Mouse (Mus musculus) kidney, adult 9 months (tissue): ENCODE measurements at regions not wholly inside any gene's neighbourhood (a gene's known extent, or its start where the extent isn't known, plus 50 kb on each side); places are given as distances from the start of the nearest gene placed in this dataset.

ENCODE experiments used
- DNase-seq: peaks from one replicate; pipeline ENCODE4 v3.0.0; 2022

GRCm38 (mm10) chrX:108608446-108608845 lies 56.2 kb downstream of the Gm379 start:
- peak; percentile 10 for DNase-seq

GRCm38 (mm10) chrX:108599906-108600468 lies 64.7 kb downstream of the Gm379 start:
- no peak for DNase-seq

DNA sequence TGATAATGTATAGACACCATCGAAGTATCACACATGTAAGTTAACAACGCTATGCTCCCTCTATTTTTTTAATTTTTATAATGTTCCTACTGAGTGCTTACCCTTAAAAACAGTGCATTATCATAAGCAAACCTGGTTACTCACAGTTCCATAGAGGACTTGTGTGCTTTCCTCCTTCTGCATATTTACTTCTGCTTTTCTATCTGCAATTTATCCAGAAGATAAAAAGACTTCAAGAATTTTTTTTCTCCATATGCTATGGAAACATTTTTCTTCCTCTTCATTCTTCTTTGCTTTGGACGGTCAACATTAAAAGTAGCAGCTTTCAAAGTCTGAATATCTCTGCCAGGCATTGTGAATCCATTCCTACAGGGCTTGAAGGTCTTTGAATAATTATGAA lies 102.7 kb downstream of the Gm379 start:
- DNase-seq, result no peak

DNA sequence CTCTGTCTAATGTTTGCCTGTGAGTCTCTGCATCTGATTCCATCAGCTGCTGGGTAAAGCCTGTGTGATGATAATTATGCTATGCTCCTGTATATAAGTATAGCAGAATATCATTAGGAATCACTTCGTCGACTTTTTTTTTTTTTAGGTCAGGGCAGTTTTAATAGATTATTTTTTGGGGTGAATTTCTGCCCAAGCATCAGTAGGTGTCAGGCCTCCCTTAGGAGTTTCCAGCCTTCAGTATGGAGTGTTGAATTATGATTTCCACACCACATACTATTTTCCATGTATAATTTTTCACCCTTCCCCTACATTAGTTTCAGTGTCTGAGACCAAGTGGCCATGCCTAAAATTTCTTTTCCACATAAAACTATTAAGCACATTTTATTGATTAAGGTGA lies 121.5 kb downstream of the Gm379 start:
- DNase-seq, result no peak

DNA sequence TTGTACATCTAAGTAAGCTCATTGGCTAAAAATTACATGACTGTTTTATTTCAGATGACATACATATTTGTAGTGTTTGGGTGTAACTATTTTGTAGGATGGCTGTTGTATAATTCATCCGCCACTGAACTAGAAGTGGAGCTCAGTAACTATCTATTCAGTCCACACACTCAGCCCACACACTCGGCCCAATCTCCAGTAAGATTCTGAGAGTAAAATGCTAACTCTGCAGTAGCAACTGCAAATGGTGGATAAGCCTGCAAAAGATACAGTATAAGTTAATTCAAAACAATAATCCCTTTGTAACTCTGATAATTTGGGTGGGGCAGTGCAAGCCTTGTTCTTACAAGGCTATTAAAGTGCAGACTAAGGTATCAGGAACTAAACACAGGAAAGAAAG lies 123.3 kb downstream of the Gm379 start:
- DNase-seq, result no peak

- peak; percentile 40 for DNase-seq
These were observed 127.7 kb downstream of the Gm379 start for GRCm38 (mm10) chrX:108536995-108537394.
